Mouse (Mus musculus) left cerebral cortex, postnatal 10 days (tissue): ENCODE measurements around the gene Htr3b. TPM values are rescaled to one million over a fixed set of nuclear protein-coding genes. Genes with fewer than 3 reads are reported as not detected.
"Not testable (repeated sequence)": the region's sequence is repeated elsewhere in the genome, so short reads cannot be mapped to it uniquely, and the experiment has no call there.

Experiments used
- DNase-seq, 2 experiments: peaks; one replicate each; pipeline ENCODE4 v3.0.0; 2021 to 2022; ENCODE audit warnings: low spot score in 2 of 2, mixed read lengths in 1 of 2; ENCODE audit errors: extremely low spot score in 1 of 2
- intact Hi-C: fragments of 180-260 bp; cut with DNase I; formaldehyde crosslinking; loops from one replicate; pipeline ENCODE4 v1.15.1; 2025
- total RNA-seq, 2 experiments: library from RNA; stranded (reverse); gene quantifications; 2 replicates each; pipeline ENCODE4 v1.2.3; 2021

The Htr3b gene
- not detected for total RNA-seq

- no peak for DNase-seq
- intact Hi-C loops: loop anchor here (5.0 kb wide), 1 partner anchor 62 kb away; no protein-coding TSS in a partner anchor
These were observed at the start of gene Htr3b for GRCm38 (mm10) chr9:48964587-48965040. Gene Htr3b, minus strand, starts transcription at chr9:48964990.

DNA sequence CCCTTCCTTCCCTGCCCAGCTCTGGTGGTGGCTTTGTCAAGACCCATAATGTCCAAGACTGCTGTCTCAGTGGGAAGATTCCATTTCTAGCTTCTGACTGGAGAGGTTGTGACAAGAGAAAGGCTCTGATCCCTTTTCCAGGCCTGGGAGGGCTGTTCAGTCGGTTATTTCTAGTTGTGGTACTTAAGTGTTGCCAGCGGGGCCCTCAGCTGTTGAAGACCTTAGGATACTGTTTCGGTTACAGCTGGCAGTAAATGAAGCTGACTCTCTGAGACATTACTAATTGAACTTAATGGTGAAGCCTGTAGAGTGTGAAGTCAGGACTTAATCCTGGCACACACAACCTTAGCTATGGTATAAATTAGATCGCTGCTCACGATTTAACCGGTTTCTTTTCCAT is 34.5 kb upstream of the Htr3b start:
- intact Hi-C loops: no loop called here
- DNase-seq: no peak

DNA sequence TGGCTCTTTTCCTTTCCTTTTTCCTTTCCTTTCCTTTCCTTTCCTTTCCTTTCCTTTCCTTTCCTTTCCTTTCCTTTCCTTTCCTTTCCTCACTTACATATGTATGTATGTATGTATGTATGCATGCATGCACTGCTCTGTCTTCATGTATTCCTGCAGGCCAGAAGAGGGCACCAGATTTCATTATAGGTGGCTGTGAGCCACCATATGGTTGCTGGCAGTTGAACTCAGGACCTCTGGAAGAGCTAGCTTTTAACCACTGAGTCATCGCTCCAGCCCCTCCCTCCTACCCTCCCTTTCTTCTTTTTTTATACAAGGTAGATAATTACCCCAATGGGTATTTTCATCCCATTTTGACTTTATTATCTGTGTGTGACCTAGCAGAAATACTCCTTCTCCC is 30.9 kb upstream of the Htr3b start:
- intact Hi-C loops: no loop called here
- DNase-seq: no peak

DNA sequence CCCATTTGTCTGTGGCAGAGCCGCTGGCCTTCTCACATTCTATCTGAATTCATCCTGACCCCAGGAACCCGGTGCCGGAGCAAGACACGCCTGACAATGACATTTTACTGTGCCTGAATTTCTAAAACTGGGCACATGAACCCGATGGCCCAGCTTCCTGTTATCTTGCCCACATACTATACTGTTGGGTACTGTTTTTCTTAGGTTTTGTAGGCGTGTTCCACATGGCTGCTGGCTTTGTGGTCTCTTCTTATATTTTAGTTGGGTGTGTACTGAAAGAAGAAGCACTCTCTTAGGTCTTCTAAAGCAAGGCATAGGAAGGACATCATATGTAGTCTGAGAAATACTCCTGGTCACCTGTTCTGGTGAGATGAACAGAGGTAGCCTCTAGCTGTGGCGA is 30.0 kb upstream of the Htr3b start:
- no peak for DNase-seq
- intact Hi-C loops: no loop called here

- DNase-seq: no peak
- intact Hi-C loops: no loop called here
These were observed 26.9 kb upstream of the Htr3b start for GRCm38 (mm10) chr9:48991671-48992070.

DNA sequence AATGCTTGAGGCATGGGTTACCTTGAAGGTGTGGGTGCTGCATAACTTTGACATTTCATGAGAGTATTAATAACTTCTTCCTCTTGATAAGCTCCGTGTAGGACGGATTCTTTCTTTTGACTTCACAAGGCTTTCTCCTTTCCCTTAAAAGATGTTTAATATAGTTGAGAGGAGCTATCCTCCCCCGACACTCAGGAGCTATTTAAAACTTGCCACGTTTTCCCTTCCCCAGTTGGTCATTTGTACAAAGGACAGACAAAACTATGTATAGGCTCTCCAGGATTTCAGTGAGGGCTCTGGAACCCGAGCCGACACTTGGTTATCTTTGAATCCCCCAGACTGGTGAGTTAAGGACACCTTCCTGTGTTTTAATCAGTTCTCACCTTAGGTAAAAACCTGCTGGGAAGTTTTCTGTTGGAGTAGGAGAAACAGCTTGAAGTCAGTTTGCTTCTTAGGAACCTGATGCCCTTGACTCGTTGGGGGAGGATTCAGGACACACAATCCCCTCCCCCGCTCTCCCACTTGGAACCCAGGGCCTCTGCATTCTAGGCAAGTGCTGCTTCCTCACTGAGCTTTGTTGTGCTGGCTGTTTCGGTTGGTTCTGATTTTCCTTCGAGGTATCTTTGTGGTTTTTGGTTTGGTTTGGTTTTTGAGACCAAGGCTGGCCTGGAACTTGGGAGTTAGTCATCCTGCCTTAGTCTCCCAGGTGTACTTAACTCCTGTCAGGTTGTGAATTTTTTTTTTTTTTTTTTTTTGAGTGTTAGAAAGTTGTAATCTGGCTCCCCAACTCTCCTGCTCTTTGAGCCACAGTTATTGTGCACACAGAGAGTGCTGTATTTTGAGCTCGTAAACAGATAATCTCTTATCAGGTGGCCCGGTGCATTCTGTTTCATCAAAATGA is 22.7 kb upstream of the Htr3b start:
- intact Hi-C loops: no loop called here
- DNase-seq: no peak

- intact Hi-C loops: no loop called here
- no peak for DNase-seq
These were observed 21.9 kb upstream of the Htr3b start for GRCm38 (mm10) chr9:48986616-48987141.

GRCm38 (mm10) chr9:48985708-48986088 is 20.9 kb upstream of the Htr3b start:
- intact Hi-C loops: no loop called here
- no peak for DNase-seq

DNA sequence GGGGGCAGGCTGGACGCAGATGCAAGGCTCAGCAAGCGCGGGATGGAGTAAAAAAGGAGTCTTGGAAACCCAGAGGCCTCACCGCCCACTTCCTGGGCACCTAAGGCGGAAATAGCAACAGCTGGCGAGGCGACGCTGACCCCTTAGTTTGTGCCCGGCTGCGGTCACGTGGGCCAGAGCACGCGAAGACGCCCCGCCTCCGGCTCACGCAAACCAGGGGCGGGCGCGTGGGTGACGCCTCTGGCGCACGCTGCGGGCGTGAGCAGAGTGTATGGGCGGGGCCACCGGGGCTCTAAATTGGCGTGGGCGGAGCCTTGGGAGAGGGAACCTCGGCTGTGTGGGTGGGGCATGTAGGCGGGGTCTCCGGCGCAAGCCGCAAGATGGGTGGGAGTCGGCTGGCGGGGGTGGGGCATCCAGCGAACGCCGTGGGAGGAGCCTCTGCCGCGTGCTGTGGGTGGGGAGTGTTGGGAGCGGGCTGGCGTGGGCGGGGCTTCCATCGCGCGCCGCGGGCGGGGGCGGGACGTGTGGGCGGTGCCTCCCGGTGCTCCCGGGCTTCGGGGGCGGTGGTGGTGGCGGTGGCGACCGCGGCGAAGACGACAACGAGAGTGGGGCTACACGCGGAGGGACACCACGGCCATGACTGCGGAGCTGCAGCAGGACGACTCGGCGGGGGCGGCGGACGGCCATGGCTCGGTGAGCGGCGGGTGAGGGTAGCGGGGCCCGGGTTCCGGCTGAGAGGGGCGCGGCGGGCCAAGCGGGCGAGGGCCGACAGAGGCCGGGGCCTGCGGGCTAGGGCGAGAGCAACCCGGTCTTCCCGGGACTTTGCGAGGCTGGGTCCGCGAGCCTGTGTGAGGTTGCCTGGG is 20.3 kb upstream of the Htr3b start, which contains the start of gene Usp28:
Gene Usp28 (plus strand): TSS at position 531 of the 863 bp plus-strand sequence.
- intact Hi-C loops: no loop called here
- peak; percentile 97 to 100 for DNase-seq

- no peak for DNase-seq
- intact Hi-C loops: no loop called here
These were observed 19.6 kb upstream of the Htr3b start for GRCm38 (mm10) chr9:48984320-48984844.

- intact Hi-C loops, DNase-seq: not testable (repeated sequence)
These were observed 19.0 kb upstream of the Htr3b start for GRCm38 (mm10) chr9:48983801-48984200.

GRCm38 (mm10) chr9:48981827-48982226 is 17.0 kb upstream of the Htr3b start:
- no peak for DNase-seq
- intact Hi-C loops: no loop called here

- intact Hi-C loops: no loop called here
- no peak for DNase-seq
These were observed 16.0 kb upstream of the Htr3b start for GRCm38 (mm10) chr9:48980781-48981180.

DNA sequence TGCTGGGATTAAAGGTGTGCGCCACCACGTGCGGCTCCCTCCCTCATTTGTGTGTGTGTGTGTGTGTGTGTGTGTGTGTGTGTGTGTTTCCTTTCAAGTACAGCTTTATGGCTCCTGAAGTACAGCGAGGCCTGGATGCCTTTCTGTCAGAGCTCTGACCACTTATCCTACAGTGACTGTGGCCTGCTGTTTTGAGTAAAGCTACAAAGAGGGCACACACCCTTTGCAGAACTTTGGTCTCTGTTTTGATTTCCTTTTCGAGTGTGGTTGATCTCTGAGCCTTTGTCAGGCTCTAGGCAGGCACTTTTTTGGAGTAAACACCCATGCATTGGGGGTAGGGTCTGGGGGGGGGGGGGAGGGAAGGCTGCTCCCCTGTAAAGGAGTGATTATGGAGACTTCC is 15.6 kb upstream of the Htr3b start:
- no peak for DNase-seq
- intact Hi-C loops: no loop called here

- DNase-seq: no peak
- intact Hi-C loops: no loop called here
These were observed 12.0 kb upstream of the Htr3b start for GRCm38 (mm10) chr9:48976661-48977355.

DNA sequence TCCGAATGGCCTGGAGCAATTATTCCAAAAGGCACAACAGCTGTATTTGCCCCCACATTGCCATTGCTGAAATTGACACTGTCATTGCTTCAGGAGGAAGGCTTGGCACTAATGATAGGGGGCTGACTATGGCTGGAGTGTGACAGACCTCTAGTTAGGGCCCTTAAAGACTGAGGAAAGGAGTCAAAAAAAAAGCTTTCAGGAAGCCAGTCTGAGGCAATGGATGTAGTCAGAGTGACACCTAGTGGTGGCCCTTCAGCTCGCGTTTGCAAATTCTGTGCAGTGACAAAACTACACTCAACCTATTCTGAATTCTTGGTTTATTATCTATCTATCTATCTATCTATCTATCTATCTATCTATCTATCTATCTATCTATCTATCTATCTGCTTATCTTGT is 7.7 kb upstream of the Htr3b start:
- intact Hi-C loops: loop anchor here (1.0 to 5.0 kb wide), 2 partner anchors 80 to 327 kb away; no protein-coding TSS in a partner anchor
- DNase-seq: peak; percentile 56 to 59

GRCm38 (mm10) chr9:48962131-48962530 is 2.7 kb downstream of the Htr3b start:
- no peak for DNase-seq
- intact Hi-C loops: no loop called here

DNA sequence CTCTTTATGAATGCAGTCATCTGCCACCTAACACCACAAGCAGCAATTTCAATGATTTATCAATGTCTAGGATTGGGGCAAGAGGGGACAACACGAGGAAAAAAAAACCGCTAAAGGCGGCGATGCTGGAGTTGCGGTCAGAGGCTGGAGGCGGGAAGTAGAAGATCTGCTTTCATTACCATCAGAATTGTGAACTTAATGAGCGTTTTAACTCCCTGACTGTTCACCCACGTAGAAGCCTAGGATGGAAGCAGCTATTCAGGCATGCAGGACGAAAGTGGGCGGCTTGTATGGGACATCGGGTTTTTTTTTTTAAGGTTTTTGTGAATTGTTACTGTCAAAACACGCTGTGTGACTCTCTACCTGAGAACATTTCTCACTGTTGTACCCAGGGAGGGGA is 3.5 kb downstream of the Htr3b start:
- no peak for DNase-seq
- intact Hi-C loops: no loop called here

DNA sequence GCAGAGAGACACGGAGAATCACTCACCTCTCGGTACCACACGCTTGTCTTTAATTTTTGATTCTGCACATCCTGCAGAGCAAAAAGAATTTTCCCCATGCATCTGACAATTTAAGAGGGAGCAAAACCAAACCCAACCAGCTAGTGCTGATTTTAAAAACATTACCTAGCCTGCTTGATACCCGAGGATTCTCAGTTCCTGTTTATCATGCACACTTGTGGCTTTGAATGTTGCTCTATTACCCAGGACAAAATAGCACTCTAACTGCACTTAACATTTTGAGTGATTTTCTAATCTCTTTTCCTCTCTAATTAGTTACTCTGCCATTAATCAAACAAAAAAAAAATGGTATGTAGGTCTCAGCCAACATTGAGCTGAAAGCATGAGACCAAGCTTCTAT is 17.2 kb downstream of the Htr3b start:
- intact Hi-C loops: no loop called here
- no peak for DNase-seq
